Mouse (Mus musculus) right cerebral cortex, postnatal 25 days (tissue): ENCODE results near the gene Kbtbd6.
"Not testable (repeated sequence)": the region's sequence is repeated elsewhere in the genome, so short reads cannot be mapped to it uniquely, and the experiment has no call there.

Experiments used
- DNase-seq: peaks from one replicate; pipeline ENCODE4 v3.0.0; 2022

Gene Kbtbd6

GRCm38 (mm10) chr14:79451681-79452590 lies at the start of gene Kbtbd6:
Gene Kbtbd6, plus strand, starts transcription at chr14:79451835.
- peak; percentile 74 for DNase-seq

GRCm38 (mm10) chr14:79407641-79408040 lies 44.0 kb upstream of the Kbtbd6 start:
- DNase-seq, result no peak

GRCm38 (mm10) chr14:79409278-79409830 lies 42.3 kb upstream of the Kbtbd6 start:
- DNase-seq, result no peak

DNA sequence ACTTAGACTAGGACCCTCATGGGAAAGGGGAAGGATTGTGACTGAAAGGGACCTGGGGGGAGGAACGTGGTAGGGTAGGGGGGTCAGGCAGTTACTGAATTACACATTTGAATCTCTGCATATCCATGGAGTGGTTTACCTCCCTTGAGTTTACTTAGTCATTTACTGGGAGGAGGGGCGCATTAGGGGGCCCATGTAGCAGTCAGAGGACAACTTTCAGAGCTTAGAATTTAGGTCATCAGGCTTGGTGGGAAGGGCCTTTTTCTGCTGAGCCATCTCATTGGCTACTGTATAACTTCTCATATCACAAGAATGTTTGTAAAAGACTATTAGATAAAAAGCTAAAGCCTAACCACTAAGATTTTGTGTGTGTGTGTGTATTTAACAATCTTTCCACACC lies 41.0 kb upstream of the Kbtbd6 start:
- DNase-seq, result no peak

DNA sequence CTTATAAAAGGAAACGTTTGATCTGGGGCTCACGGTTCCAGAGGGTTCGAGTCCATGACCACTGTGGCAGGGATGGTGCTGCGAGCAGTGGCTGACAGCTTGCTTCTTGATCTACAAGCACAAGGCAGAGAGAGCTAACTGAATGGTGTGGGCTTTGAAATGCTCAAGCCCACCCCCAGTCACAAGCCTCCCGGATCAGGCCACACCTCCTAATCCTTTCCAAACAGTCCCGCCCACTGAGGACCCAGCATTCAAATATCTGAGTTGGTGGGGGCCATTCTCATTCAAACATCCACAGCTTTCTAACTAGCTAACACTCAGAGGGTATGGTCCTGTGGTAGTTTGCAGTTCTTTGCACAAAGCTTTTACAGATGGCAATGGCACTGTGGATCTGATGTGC lies 38.5 kb upstream of the Kbtbd6 start:
- DNase-seq, result no peak

DNA sequence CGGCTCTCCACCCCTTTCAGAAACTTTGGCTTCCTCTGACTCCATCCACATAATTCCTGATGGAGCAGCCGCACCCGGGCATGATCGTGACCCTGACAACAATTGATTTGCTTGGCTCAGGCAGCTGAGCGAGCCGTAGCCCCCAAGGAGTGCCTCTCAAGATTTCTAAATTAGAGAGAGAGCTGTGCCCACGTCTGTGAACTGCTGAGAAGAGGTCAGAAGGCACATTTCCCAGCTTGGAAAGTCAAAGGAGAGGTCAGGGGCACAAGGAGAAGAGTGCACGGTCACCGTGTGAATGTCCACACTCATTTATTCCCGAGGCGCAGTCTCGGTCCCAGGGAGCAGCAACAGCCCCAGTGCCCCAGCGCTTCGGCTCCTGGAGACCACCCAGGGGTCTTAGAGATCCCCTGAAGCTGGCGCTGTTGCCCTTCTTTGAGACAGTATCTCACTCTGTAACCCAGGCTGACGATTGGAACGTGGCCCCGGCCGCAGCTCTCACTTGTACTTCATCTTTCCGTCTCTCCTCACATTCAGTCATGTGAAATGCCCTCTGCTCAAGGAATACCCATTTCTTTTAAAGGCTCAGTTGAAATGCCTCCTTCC lies 31.5 kb upstream of the Kbtbd6 start:
- no peak for DNase-seq

GRCm38 (mm10) chr14:79425979-79426729 lies 25.5 kb upstream of the Kbtbd6 start, which contains the start of gene Kbtbd7:
Gene Kbtbd7, plus strand, starts transcription at chr14:79426511.
- DNase-seq, result peak; percentile 93

- DNase-seq, result not testable (repeated sequence)
Observed at GRCm38 (mm10) chr14:79426730-79427365, 24.8 kb upstream of the Kbtbd6 start.

DNA sequence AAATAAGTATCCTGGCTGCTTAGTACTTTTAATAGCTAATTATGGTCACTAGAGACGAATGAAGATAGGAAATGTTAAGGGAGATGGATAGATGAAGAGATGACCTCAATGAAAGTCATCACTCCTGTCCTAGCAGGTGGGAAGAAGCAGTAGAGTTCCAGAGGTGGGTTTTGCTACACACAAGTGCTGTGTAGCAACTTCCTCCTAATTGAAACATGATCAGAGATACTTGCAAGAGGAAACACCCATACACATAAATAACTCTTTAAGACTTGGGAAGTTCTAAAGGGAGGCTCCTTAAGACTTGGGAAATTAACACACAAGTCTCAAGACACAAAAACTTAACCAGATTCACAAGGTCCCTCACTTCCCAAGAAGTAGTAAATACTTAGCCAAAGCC lies 17.6 kb upstream of the Kbtbd6 start:
- DNase-seq, result no peak

- no peak for DNase-seq
Observed at GRCm38 (mm10) chr14:79440655-79441054, 11.0 kb upstream of the Kbtbd6 start.

GRCm38 (mm10) chr14:79441441-79441840 lies 10.2 kb upstream of the Kbtbd6 start:
- no peak for DNase-seq

GRCm38 (mm10) chr14:79444601-79445000 lies 7.0 kb upstream of the Kbtbd6 start:
- no peak for DNase-seq

DNA sequence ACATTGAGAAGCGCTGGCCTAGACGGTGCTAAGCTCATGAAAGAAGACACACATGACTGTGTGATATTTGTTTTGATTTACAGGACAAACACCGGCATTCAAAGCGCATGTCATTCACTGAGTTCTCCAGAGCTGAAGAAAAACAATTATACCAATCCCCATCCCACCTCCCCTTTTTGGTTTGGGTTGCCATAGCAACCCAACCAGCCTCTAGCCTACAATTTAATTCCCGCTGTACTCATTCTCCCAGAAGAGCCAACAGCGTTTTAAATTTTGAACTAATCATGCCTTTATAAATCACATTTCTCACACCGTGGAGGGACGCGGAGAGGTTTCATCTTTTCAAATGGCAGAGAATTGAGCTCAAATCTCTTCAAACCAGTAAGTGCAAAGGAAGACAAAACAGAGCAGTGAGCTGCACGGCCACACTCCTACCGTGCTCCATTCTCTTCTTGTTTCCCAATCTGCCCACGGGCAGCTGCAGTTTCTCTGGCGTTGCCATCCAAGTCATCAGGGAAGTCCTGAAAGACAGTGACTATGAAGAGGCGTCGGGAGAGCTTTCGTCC lies 6.5 kb upstream of the Kbtbd6 start:
- peak; percentile 24 for DNase-seq

GRCm38 (mm10) chr14:79452591-79452934 lies 928 bp downstream of the Kbtbd6 start:
- not testable (repeated sequence) for DNase-seq

DNA sequence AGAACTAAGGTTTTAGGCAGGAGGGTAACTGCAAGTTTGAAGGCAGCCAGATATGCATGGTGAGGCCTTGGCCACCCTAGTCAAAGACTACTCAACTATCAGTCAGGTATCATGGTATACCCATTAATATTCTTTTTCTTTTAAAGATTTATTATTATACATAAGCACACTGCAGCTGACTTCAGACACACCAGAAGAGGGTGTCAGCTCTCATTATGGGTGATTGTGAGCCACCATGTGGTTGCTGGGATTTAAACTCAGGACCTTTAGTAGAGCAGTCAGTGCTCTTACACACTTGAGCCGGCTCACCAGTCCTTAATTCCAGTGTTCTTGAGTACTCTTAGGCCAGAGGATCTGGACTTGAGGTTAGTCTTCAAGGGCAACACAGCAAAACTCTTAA lies 8.8 kb downstream of the Kbtbd6 start:
- no peak for DNase-seq

- DNase-seq, result no peak
Observed at GRCm38 (mm10) chr14:79460988-79461387, 9.4 kb downstream of the Kbtbd6 start.

DNA sequence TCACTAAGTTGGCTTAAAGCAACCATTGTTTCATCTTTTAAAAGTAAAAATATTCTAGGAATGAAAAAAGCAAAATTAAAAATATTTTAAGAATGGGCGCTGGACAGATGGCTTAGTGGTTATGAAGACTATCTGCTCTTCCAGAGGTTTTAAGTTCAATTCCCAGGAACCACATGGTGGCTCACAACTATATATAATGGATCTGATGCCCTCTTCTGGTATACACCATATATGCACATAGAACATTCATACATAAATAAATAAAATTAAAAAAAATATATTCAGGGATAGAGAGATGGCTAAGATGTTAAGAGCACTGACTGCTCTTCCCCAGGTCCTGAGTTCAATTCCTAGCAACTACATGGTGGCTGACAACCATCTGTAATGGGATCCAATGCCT lies 14.0 kb downstream of the Kbtbd6 start:
- DNase-seq, result no peak

- DNase-seq, result peak; percentile 39
Observed at GRCm38 (mm10) chr14:79467621-79468020, 16.0 kb downstream of the Kbtbd6 start.

GRCm38 (mm10) chr14:79473384-79473783 lies 21.7 kb downstream of the Kbtbd6 start:
- DNase-seq, result no peak

- DNase-seq, result peak; percentile 98
Observed at GRCm38 (mm10) chr14:79480624-79481338, 29.1 kb downstream of the Kbtbd6 start, which contains the start of gene Elf1. Gene Elf1, plus strand, starts transcription at chr14:79481194.

- DNase-seq, result peak; percentile 96
Observed at GRCm38 (mm10) chr14:79481339-79482151, 29.9 kb downstream of the Kbtbd6 start, which contains the start of gene Wbp4. Gene Wbp4, minus strand, starts transcription at chr14:79481520.
